Mouse (Mus musculus): ENCODE results near the gene Olfr675.
"Not testable (repeated sequence)": the region's sequence is repeated elsewhere in the genome, so short reads cannot be mapped to it uniquely, and the experiment has no call there.

DNA sequence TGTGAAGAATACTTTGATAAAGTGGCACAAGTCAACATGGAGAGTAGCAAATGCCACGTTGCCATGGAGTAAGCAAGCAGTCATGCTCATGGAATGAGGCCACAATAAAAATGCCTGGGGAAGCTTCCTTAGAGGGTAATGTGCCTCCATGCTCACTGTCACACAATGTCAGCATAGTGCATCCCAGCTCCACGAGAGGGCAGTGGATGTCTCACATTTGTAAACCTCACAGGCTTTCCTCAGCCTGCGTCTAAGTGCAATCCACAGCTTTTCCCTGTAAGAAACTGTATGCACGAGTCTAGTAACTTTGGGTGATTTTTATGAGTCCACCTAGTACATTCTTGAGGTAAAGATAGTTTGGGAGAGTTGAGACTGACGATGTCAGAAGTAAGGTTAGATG lies 5.6 kb upstream of the Olfr675 start:
- TF ChIP-seq CTCF (conservative IDR thresholded peaks at IDR 0.05; ENCODE audit: low read length); POU5F1 (IDR thresholded peaks at IDR 0.05; ENCODE audit: borderline replicate concordance, low read length); NANOG (IDR thresholded peaks at IDR 0.05; ENCODE audit: borderline replicate concordance, low read length): not testable (repeated sequence)
